Mouse (Mus musculus) bone marrow macrophage, adult 2 months (primary cell): ENCODE results near the gene Crtc1.

Experiments used
- CTCF ChIP-seq: IDR thresholded peaks from 2 replicates; pipeline ENCODE4 v1.5.1; 2012; ENCODE audit warnings: low read depth, mild to moderate bottlenecking, low read length, moderate library complexity
- POLR2A ChIP-seq: IDR thresholded peaks from 2 replicates; pipeline ENCODE4 v1.6.1; 2012; ENCODE audit warnings: mild to moderate bottlenecking, low read depth, low read length, borderline replicate concordance

- TF ChIP-seq CTCF (no peak), POLR2A (no peak)
These were observed 35.2 kb downstream of the Crtc1 start for GRCm38 (mm10) chr8:70404212-70404611.
